Mouse (Mus musculus) kidney, postnatal 0 days (tissue): Measurements from ENCODE around the gene Sspo. TPM values are rescaled to one million over a fixed set of nuclear protein-coding genes. Genes with fewer than 3 reads are reported as not detected.
A peak's percentile ranks its signal among the peaks of the same experiment; 100 is the strongest.

Experiments
- ATAC-seq: fragments of 200-750 bp; cut with Nextera tagmentation; replicated peaks from 2 replicates; pipeline ENCODE4 v1.8.0; 2017; ENCODE audit warnings: low read depth, moderate number of reproducible peaks, moderate TSS enrichment, moderate library complexity; ENCODE audit not compliant: low FRiP score
- DNase-seq: peaks from one replicate; pipeline ENCODE4 v3.0.0-alpha.2; 2016; ENCODE audit warnings: low spot score
- H3K27ac ChIP-seq: fragments of 300-500 bp; sonication (generic); 2 replicates; pipeline ENCODE4 v1.5.1; 2014; ENCODE audit warnings: mild to moderate bottlenecking
- H3K27me3 ChIP-seq: fragments of 300-500 bp; sonication (generic); 2 replicates; pipeline ENCODE4 v1.6.1; 2014; ENCODE audit warnings: low read length, mixed read lengths; ENCODE audit not compliant: insufficient read depth
- H3K36me3 ChIP-seq: fragments of 300-500 bp; sonication (generic); 2 replicates; pipeline ENCODE4 v1.6.1; 2014; ENCODE audit warnings: low read length, mixed read lengths; ENCODE audit not compliant: insufficient read depth
- H3K4me1 ChIP-seq: fragments of 300-500 bp; sonication (generic); replicated peaks from 2 replicates; pipeline ENCODE4 v1.6.1; 2014; ENCODE audit warnings: antibody characterized with exemption, low read length, mixed read lengths; ENCODE audit not compliant: insufficient read depth
- H3K4me2 ChIP-seq: fragments of 300-500 bp; sonication (generic); 2 replicates; pipeline ENCODE4 v1.6.1; 2014; ENCODE audit warnings: mild to moderate bottlenecking, low read length, moderate library complexity, mixed read lengths
- H3K4me3 ChIP-seq: fragments of 300-500 bp; sonication (generic); replicated peaks from 2 replicates; pipeline ENCODE4 v1.5.1; 2014; ENCODE audit warnings: low read depth, low read length
- H3K9ac ChIP-seq: fragments of 300-500 bp; sonication (generic); 2 replicates; pipeline ENCODE4 v1.6.1; 2014; ENCODE audit warnings: low read depth, low read length
- H3K9me3 ChIP-seq: fragments of 300-500 bp; sonication (generic); replicated peaks from 2 replicates; pipeline ENCODE4 v1.6.1; 2016; ENCODE audit warnings: low read length, inconsistent platforms, mixed read lengths
- CTCF ChIP-seq: IDR thresholded peaks from 2 replicates; pipeline ENCODE4 v1.5.1; 2016; ENCODE audit warnings: antibody characterized with exemption, low read depth, mild to moderate bottlenecking, moderate library complexity
- WGBS: fragments of 180-500 bp; shearing (Covaris S2); extraction: QIAGEN DNeasy Blood & Tissue Kit; methylation state at CpG from one replicate; pipeline ENCODE4 v1.1.7; 2014; 5-methylcytosine and 5-hydroxymethylcytosine counted together
- polyA plus RNA-seq: library from polyadenylated mRNA; unstranded; fragments of >200 nt; fragmentation: Nextera tagmentation; extraction: Ambion mirVana; gene quantifications from 2 replicates; pipeline ENCODE4 v1.2.1, GENCODE M21; 2015

Gene Sspo
- polyA plus RNA-seq, 1 experiment from 2014 or later: 0.64 TPM

- Histone ChIP-seq H3K9ac (no peak overlapping the region), H3K4me1 (peaks cover 43% of the 10 kb centered on the region; the same call in 1 of the 2 replicates), H3K27ac (peak overlapping the region; percentile 71; the same call in 1 of the 2 replicates), H3K36me3 (peaks cover 30% of the 10 kb centered on the region), H3K9me3 (no peaks in the 10 kb centered on the region), H3K4me2 (no peak overlapping the region), H3K4me3 (no peak overlapping the region), H3K27me3 (no peaks in the 10 kb centered on the region)
- 29% methylated on average over 14 of the region's 14 CpGs for WGBS
- no peak for TF ChIP-seq CTCF
- ATAC-seq (no peak), DNase-seq (peak; percentile 81)
These were observed 7.6 kb upstream of the Sspo start for GRCm38 (mm10) chr6:48440306-48441014.

- ATAC-seq: peak; percentile 86
- DNase-seq: peak; percentile 98
- WGBS: 1% methylated on average over 19 of the region's 19 CpGs
- no peak; the same call in 1 of the 2 replicates for TF ChIP-seq CTCF
- Histone ChIP-seq H3K9ac (peak overlapping the region; percentile 47; the same call in 1 of the 2 replicates), H3K27ac (peak overlapping the region; percentile 64), H3K4me2 (peak overlapping the region; percentile 74), H3K4me1 (peaks cover 40% of the 10 kb centered on the region), H3K36me3 (peaks cover 15% of the 10 kb centered on the region), H3K4me3 (peak overlapping the region; percentile 95), H3K9me3 (no peaks in the 10 kb centered on the region), H3K27me3 (no peaks in the 10 kb centered on the region)
These were observed 4.3 kb upstream of the Sspo start for GRCm38 (mm10) chr6:48443592-48444309.

- 2% methylated on average over 29 of the region's 34 CpGs for WGBS
- TF ChIP-seq CTCF: no peak
- peak overlapping the region; percentile 93 for H3K9ac ChIP-seq
- H3K27me3 ChIP-seq: no peaks in the 10 kb centered on the region
- H3K4me1 ChIP-seq: peaks cover 35% of the 10 kb centered on the region
- peak; percentile 53 for ATAC-seq
- H3K4me3 ChIP-seq: peak overlapping the region; percentile 95
- peak overlapping the region; percentile 97 for H3K27ac ChIP-seq
- peaks cover 11% of the 10 kb centered on the region; the same call in 1 of the 2 replicates for H3K36me3 ChIP-seq
- DNase-seq: peak; percentile 92
- no peaks in the 10 kb centered on the region for H3K9me3 ChIP-seq
- H3K4me2 ChIP-seq: peak overlapping the region; percentile 74
These were observed 3.5 kb upstream of the Sspo start for GRCm38 (mm10) chr6:48444310-48445180.

GRCm38 (mm10) chr6:48445181-48446101 is 2.6 kb upstream of the Sspo start, which contains the start of gene Zfp467:
Zfp467 (minus strand) TSS chr6:48445825.
- Histone ChIP-seq H3K27ac (peak within 1 kb of the TSS; percentile 97), H3K9me3 (no peaks in the 10 kb centered on the region), H3K36me3 (peaks cover 11% of the 10 kb centered on the region; the same call in 1 of the 2 replicates), H3K4me2 (peak within 1 kb of the TSS; percentile 74), H3K9ac (peak within 1 kb of the TSS; percentile 93), H3K4me3 (peak within 1 kb of the TSS; percentile 95), H3K4me1 (peaks cover 27% of the 10 kb centered on the region), H3K27me3 (no peaks in the 10 kb centered on the region)
- ATAC-seq (peak; percentile 43), DNase-seq (peak; percentile 79)
- TF ChIP-seq CTCF: no peak
- WGBS: under 1% methylated on average over 65 of the region's 65 CpGs

GRCm38 (mm10) chr6:48446256-48446655 is 1.8 kb upstream of the Sspo start:
- H3K27me3 ChIP-seq: no peaks in the 10 kb centered on the region
- H3K4me2 ChIP-seq: peak overlapping the region; percentile 74
- DNase-seq (no peak), ATAC-seq (no peak)
- no peaks in the 10 kb centered on the region for H3K9me3 ChIP-seq
- H3K4me3 ChIP-seq: peak overlapping the region; percentile 95
- peak overlapping the region; percentile 97 for H3K27ac ChIP-seq
- H3K9ac ChIP-seq: peak overlapping the region; percentile 93
- H3K36me3 ChIP-seq: peaks cover 11% of the 10 kb centered on the region; the same call in 1 of the 2 replicates
- H3K4me1 ChIP-seq: peaks cover 20% of the 10 kb centered on the region
- WGBS: 27% methylated on average over 3 of the region's 3 CpGs
- no peak for TF ChIP-seq CTCF
